21 mouse cellular contexts compared by ENCODE assay signal in the genomic region with DNA sequence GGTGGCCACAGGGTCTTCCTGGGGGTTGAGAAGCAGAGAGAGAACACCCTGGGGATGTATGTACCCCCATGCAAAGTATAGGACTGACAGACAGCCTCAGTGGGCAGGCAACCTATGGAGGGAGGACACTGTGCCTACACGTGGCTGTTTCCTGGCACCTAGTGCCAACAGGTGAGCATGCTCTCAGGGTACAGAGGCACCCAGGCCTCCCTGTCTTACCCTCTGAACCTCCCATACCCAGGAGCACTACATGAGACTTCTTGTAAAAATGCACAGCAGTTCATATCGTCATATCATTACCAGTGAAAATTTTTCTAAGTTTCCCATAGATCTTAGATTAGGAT. TPM values are rescaled to one million over a fixed set of nuclear protein-coding genes. Genes with fewer than 3 reads are reported as not detected.
A peak's percentile ranks its signal among the peaks of the same experiment; 100 is the strongest.
DNase-seq lines count a peak whose midpoint lies in the region; ATAC-seq lines count a peak whose summit lies in the region.
"Had no signal": no experiment of that assay in that cellular context is flagged by ENCODE, and none has a peak within 500 bp of the region (broad histone marks: within the 10 kb centered on the region; RNA-seq: fewer than 3 reads in every experiment).

No protein-coding gene starts in this region.

- H3K27me3 ChIP-seq in heart, embryonic 11.5 days (ENCODE audit: control insufficient read depth, insufficient read depth, low read length) = peaks cover 4% of the 10 kb centered on the region; the same call in 1 of the 2 replicates
- no peaks in the 10 kb centered on the region for H3K27me3 ChIP-seq in lung, embryonic 15.5 days
- 0 out of 2 replicates have a peak, but pooled peaks cover 15% of the 10 kb centered on the region for H3K27me3 ChIP-seq in embryonic facial prominence, embryonic 13.5 days
- peaks cover 22% of the 10 kb centered on the region for H3K27me3 ChIP-seq in limb, embryonic 13.5 days

- no peak; the same call in 1 of the 2 replicates for ATAC-seq in heart, embryonic 11.5 days (replicated peaks; ENCODE audit: insufficient number of reproducible peaks, low FRiP score, low TSS enrichment)
- ATAC-seq in lung, embryonic 15.5 days (ENCODE audit: borderline replicate concordance, extremely low read depth, low FRiP score, low TSS enrichment) = peak; percentile 8
- no peak for ATAC-seq in embryonic facial prominence, embryonic 13.5 days (ENCODE audit: insufficient number of reproducible peaks, insufficient read depth, low FRiP score, low TSS enrichment, low read depth)
- no peak for ATAC-seq in limb, embryonic 13.5 days (ENCODE audit: low FRiP score, low read depth)
- ATAC-seq: forebrain, embryonic 14.5 days; hindbrain, embryonic 16.5 days; midbrain, embryonic 15.5 days had no signal

- no peak for DNase-seq in heart, adult 8-10 months (ENCODE audit: low spot score)
- DNase-seq in lung, adult 18-20 months = no peak
- no peak for DNase-seq in spleen, postnatal 4 days (ENCODE audit: low spot score in 2 of 2)
- DNase-seq in urinary bladder, postnatal 10 days (ENCODE audit: low spot score) = no peak
- DNase-seq: cerebellum, adult 8-10 months; gastrocnemius, postnatal 25 days; kidney, adult 8-10 months; layer of hippocampus, adult 9-11 months had no signal

- no peak overlapping the region for H3K4me3 ChIP-seq in heart, embryonic 11.5 days (ENCODE audit: low read depth, low read length)
- peak overlapping the region; percentile 22; the same call in 1 of the 2 replicates for H3K4me3 ChIP-seq in lung, embryonic 15.5 days
- H3K4me3 ChIP-seq in embryonic facial prominence, embryonic 13.5 days = 0 out of 2 replicates have a peak overlapping the region, but pooled peaks have one; percentile 5
- H3K4me3 ChIP-seq in limb, embryonic 13.5 days = no peak overlapping the region
- H3K4me3 ChIP-seq: megakaryocyte, embryonic 14.5 days; midbrain, embryonic 15.5 days; myocyte had no signal

- no peaks in the 10 kb centered on the region for H3K36me3 ChIP-seq in heart, embryonic 11.5 days (ENCODE audit: control insufficient read depth, insufficient read depth, low read length)
- no peaks in the 10 kb centered on the region for H3K36me3 ChIP-seq in lung, embryonic 15.5 days
- H3K36me3 ChIP-seq in embryonic facial prominence, embryonic 13.5 days = no peaks in the 10 kb centered on the region
- H3K36me3 ChIP-seq in limb, embryonic 13.5 days = no peaks in the 10 kb centered on the region
- H3K36me3 ChIP-seq: midbrain, embryonic 15.5 days had no signal

- no peak overlapping the region for H3K9ac ChIP-seq in heart, embryonic 11.5 days (ENCODE audit: low read depth, low read length)
- H3K9ac ChIP-seq in lung, embryonic 15.5 days = no peak overlapping the region
- no peak overlapping the region for H3K9ac ChIP-seq in embryonic facial prominence, embryonic 13.5 days
- no peak overlapping the region for H3K9ac ChIP-seq in limb, embryonic 13.5 days
- H3K9ac ChIP-seq: midbrain, embryonic 15.5 days had no signal

- no peaks in the 10 kb centered on the region for H3K9me3 ChIP-seq in heart, embryonic 11.5 days (replicated peaks; ENCODE audit: control insufficient read depth, low read length)
- H3K9me3 ChIP-seq in lung, embryonic 15.5 days = no peaks in the 10 kb centered on the region
- H3K9me3 ChIP-seq in embryonic facial prominence, embryonic 13.5 days = no peaks in the 10 kb centered on the region
- no peaks in the 10 kb centered on the region for H3K9me3 ChIP-seq in limb, embryonic 13.5 days
- H3K9me3 ChIP-seq: megakaryocyte, embryonic 14.5 days; midbrain, embryonic 15.5 days had no signal

- no peak overlapping the region for H3K27ac ChIP-seq in heart, embryonic 11.5 days (ENCODE audit: low read depth, low read length)
- H3K27ac ChIP-seq in lung, embryonic 15.5 days = peak overlapping the region; percentile 87
- no peak overlapping the region for H3K27ac ChIP-seq in embryonic facial prominence, embryonic 13.5 days
- H3K27ac ChIP-seq in limb, embryonic 13.5 days = no peak overlapping the region
- H3K27ac ChIP-seq: midbrain, embryonic 15.5 days had no signal

- 35% methylated on average over 2 of the region's 2 CpGs for WGBS in heart, embryonic 11.5 days (ENCODE audit: insufficient replicate concordance)
- 37% methylated on average over 2 of the region's 2 CpGs for WGBS in lung, embryonic 15.5 days
- 37% methylated on average over 2 of the region's 2 CpGs for WGBS in embryonic facial prominence, embryonic 13.5 days
- 47% methylated on average over 2 of the region's 2 CpGs for WGBS in limb, embryonic 13.5 days

- peak overlapping the region; percentile 44 for H3K4me2 ChIP-seq in heart, embryonic 11.5 days
- peak overlapping the region; percentile 51 for H3K4me2 ChIP-seq in lung, embryonic 15.5 days
- peak overlapping the region; percentile 30; the same call in 1 of the 2 replicates for H3K4me2 ChIP-seq in embryonic facial prominence, embryonic 13.5 days
- H3K4me2 ChIP-seq in limb, embryonic 13.5 days (replicated peaks) = peak overlapping the region; percentile 39; the same call in 1 of the 2 replicates
- H3K4me2 ChIP-seq: midbrain, embryonic 15.5 days had no signal

- H3K4me1 ChIP-seq in heart, embryonic 11.5 days (ENCODE audit: control insufficient read depth, insufficient read depth, low read length) = 0 out of 2 replicates have a peak, but pooled peaks cover 2% of the 10 kb centered on the region
- peaks cover 4% of the 10 kb centered on the region for H3K4me1 ChIP-seq in lung, embryonic 15.5 days
- 0 out of 2 replicates have a peak, but pooled peaks cover 15% of the 10 kb centered on the region for H3K4me1 ChIP-seq in embryonic facial prominence, embryonic 13.5 days
- no peaks in the 10 kb centered on the region for H3K4me1 ChIP-seq in limb, embryonic 13.5 days
- H3K4me1 ChIP-seq: megakaryocyte, embryonic 14.5 days; midbrain, embryonic 15.5 days had no signal

RNA-seq across cellular contexts. Expression of a gene that starts 21.7 kb away (rescaled TPM):
- not detected in 2 replicates for polyA plus RNA-seq in heart, embryonic 11.5 days (2014; fragmentation: Nextera tagmentation; extraction: Ambion mirVana)
- total RNA-seq in heart, adult 8-10 months (2022) = under 1 TPM; 0.08 to 0.20 (median 0.11) TPM
- polyA plus RNA-seq in lung, embryonic 15.5 days (2015; fragmentation: Nextera tagmentation; extraction: Ambion mirVana) = 0.29 and 0.41 TPM in 2 replicates
- 0.62 and 0.69 TPM in 2 replicates for polyA plus RNA-seq in embryonic facial prominence, embryonic 13.5 days (2015; fragmentation: Nextera tagmentation; extraction: Ambion mirVana)
- polyA plus RNA-seq in limb, embryonic 13.5 days (2015; fragmentation: Nextera tagmentation; extraction: Ambion mirVana) = 0.33 and 0.41 TPM in 2 replicates
- total RNA-seq: liver, adult 2 months had no signal
- polyA plus RNA-seq: heart, embryonic 14.5 days; liver, adult 2 months; neural tube, embryonic 14.5 days; small intestine, adult 2 months had no signal

Comparison
In these comparisons a context has a peak if more than half of its experiments do, and no peak if none do; other contexts are left out.
1. H3K4me3 ChIP-seq: peak in lung, embryonic 15.5 days (single experiment) and embryonic facial prominence, embryonic 13.5 days (single experiment); none in heart, embryonic 11.5 days (single experiment) and limb, embryonic 13.5 days (single experiment).
2. Peak in every context shown above with its lines, with median percentiles within 50 percentile points of each other: H3K4me2 ChIP-seq.